Mouse (Mus musculus) embryo, embryonic 10.5 days (tissue): Measurements from ENCODE around the gene Srp14.

Experiments
- DNase-seq: peaks from one replicate; pipeline ENCODE4 v3.0.0-alpha.2; 2015; ENCODE audit warnings: low spot score

The Srp14 gene

DNA sequence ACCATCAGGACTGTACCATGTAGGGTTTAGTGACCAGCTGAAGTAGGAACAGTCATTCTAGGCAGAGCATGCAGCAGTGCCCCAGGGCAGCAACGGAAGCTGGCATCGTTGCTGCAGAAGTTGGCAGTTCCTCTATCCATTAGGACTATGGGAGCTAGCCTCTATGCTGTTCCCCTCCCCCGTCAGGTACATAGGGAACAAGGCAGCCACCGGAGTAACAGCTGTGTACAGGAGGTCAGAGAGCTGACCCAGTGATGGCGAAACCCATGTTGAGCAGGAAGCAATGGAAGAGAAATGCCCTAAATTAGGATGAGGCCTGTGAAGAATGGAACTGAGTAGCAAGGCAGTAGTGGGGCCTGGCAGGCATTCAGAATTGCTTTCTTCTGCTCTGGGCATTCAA is 37.3 kb downstream of the Srp14 start:
- DNase-seq = no peak

DNA sequence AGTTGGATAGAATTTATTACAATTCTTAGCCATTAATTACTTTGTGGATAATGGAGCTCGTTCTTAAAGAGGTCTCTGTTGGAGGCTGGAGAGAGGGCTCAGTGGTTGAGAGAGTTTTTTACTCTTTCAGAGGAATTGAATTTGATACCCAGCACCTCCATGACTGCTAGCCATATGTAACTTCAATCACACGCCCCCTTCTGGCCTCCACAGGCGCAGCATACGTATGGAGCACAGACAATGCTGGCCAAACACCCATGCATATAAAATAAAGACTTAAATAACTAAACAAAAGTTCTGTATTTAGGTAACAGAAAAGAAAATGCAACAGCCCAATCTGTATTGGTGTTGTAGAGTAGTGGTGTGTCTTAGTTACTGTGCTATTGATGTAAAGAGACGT is 47.9 kb downstream of the Srp14 start:
- DNase-seq = peak; percentile 60

DNA sequence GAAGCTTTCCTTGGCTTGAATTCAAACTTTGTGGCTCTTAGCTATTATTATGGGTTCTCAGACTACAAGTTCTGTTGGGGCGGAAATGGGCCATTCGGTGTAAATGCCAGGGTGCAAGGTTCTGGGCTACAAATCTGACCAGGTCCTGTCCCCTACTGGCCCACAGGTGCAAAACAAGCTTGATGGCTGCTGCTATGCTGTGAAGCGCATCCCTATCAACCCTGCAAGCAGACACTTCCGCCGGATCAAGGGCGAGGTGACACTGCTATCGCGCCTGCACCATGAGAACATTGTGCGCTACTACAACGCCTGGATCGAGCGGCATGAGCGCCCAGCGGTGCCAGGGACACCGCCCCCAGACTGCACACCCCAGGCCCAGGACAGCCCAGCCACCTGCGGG is 48.9 kb downstream of the Srp14 start:
- no peak for DNase-seq

DNA sequence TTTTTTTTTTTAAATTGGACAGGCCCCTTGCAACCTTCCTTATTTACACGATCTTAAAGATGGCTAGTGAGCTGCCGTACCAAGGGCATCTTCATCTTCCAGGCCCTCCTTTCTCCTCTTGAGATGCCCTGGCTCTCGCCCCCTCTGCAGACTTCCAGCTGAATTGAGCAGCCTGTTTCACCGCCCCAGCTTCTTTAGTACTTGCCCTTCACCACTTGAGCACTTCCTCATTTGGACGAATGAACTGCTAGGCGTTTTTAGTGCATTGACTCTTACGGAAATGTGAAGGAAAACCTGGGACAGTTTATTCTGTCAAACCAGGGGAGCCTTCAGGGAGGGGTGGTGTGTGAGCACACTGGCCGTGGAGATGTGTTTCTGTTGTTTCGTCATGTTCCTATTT is 50.2 kb downstream of the Srp14 start:
- no peak for DNase-seq

DNA sequence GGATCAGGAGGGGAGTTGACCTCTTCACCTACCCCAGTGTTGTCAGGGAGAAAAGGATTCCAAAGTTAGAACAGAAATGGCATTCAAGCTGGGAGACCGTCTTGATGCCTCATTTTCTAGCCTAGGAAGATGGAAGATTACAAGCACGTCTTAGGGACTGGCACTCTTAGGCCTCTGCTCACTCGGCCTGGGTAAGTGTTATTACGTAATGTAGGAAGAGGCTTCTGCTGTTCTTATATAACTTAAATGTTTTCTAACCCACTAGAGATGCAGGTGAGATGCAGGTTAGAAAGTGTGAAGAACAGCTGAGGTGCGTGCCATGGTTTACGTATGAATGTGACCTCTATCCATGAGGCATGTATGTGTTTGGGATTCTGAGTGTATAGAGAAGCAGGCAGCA is 51.2 kb downstream of the Srp14 start:
- no peak for DNase-seq
